Mouse (Mus musculus): ENCODE measurements at regions not wholly inside any gene's neighbourhood (a gene's known extent, or its start where the extent isn't known, plus 50 kb on each side); places are given as distances from the start of the nearest gene placed in this dataset.

- Histone ChIP-seq H3K9me3 (ENCODE audit: control insufficient read depth, low read length) (no peaks in the 10 kb centered on the region), H3K4me3 (ENCODE audit: low read depth, low read length) (no peak overlapping the region), H3K4me2 (ENCODE audit: low read depth, low read length) (no peak overlapping the region), H3K4me1 (ENCODE audit: control insufficient read depth, insufficient read depth, low read length) (no peaks in the 10 kb centered on the region), H3K36me3 (ENCODE audit: control insufficient read depth, insufficient read depth, low read length) (no peaks in the 10 kb centered on the region), H3K9ac (ENCODE audit: low read depth, low read length) (no peak overlapping the region), H3K27ac (replicated peaks; ENCODE audit: low read depth, low read length) (no peak overlapping the region), H3K27me3 (replicated peaks; ENCODE audit: control insufficient read depth, insufficient read depth, low read length) (no peaks in the 10 kb centered on the region)
- DNase-seq (ENCODE audit: low spot score) (no peak), ATAC-seq (ENCODE audit: low read depth) (no peak)
- WGBS: 64% methylated on average over 8 of the region's 8 CpGs
These were observed 95.6 kb upstream of the Opcml start for GRCm38 (mm10) chr9:27694805-27695593.

GRCm38 (mm10) chr9:27701559-27701958 lies 89.0 kb upstream of the Opcml start:
- no peak for ATAC-seq (ENCODE audit: low read depth)
- Histone ChIP-seq H3K9me3 (ENCODE audit: control insufficient read depth, low read length) (no peaks in the 10 kb centered on the region), H3K9ac (ENCODE audit: low read depth, low read length) (no peak overlapping the region), H3K4me2 (ENCODE audit: low read depth, low read length) (no peak overlapping the region), H3K27ac (replicated peaks; ENCODE audit: low read depth, low read length) (no peak overlapping the region), H3K36me3 (ENCODE audit: control insufficient read depth, insufficient read depth, low read length) (no peaks in the 10 kb centered on the region), H3K27me3 (replicated peaks; ENCODE audit: control insufficient read depth, insufficient read depth, low read length) (no peaks in the 10 kb centered on the region), H3K4me1 (ENCODE audit: control insufficient read depth, insufficient read depth, low read length) (no peaks in the 10 kb centered on the region), H3K4me3 (ENCODE audit: low read depth, low read length) (no peak overlapping the region)
- peak; percentile 7 for DNase-seq (ENCODE audit: low spot score)
- WGBS: 53% methylated on average over 9 of the region's 9 CpGs

- no peak overlapping the region for H3K4me3 ChIP-seq (ENCODE audit: low read depth, low read length)
- WGBS: 46% methylated on average over 3 of the region's 3 CpGs
- no peaks in the 10 kb centered on the region for H3K4me1 ChIP-seq (ENCODE audit: control insufficient read depth, insufficient read depth, low read length)
- no peak overlapping the region for H3K4me2 ChIP-seq (ENCODE audit: low read depth, low read length)
- no peak overlapping the region for H3K9ac ChIP-seq (ENCODE audit: low read depth, low read length)
- no peak for ATAC-seq (ENCODE audit: low read depth)
- H3K27me3 ChIP-seq (replicated peaks; ENCODE audit: control insufficient read depth, insufficient read depth, low read length): no peaks in the 10 kb centered on the region
- no peak overlapping the region for H3K27ac ChIP-seq (replicated peaks; ENCODE audit: low read depth, low read length)
- H3K9me3 ChIP-seq (ENCODE audit: control insufficient read depth, low read length): no peaks in the 10 kb centered on the region
- DNase-seq (ENCODE audit: low spot score): no peak
- no peaks in the 10 kb centered on the region for H3K36me3 ChIP-seq (ENCODE audit: control insufficient read depth, insufficient read depth, low read length)
These were observed 88.4 kb upstream of the Opcml start for GRCm38 (mm10) chr9:27702140-27702539.

- no peak for ATAC-seq (ENCODE audit: low read depth)
- H3K27me3 ChIP-seq (replicated peaks; ENCODE audit: control insufficient read depth, insufficient read depth, low read length): no peaks in the 10 kb centered on the region
- no peak overlapping the region for H3K4me3 ChIP-seq (ENCODE audit: low read depth, low read length)
These were observed 86.6 kb upstream of the Opcml start for GRCm38 (mm10) chr9:27704001-27704400.

GRCm38 (mm10) chr9:27723840-27724408 lies 66.7 kb upstream of the Opcml start:
- Histone ChIP-seq H3K36me3 (ENCODE audit: control insufficient read depth, insufficient read depth, low read length) (no peaks in the 10 kb centered on the region), H3K9me3 (ENCODE audit: control insufficient read depth, low read length) (no peaks in the 10 kb centered on the region), H3K27me3 (replicated peaks; ENCODE audit: control insufficient read depth, insufficient read depth, low read length) (no peaks in the 10 kb centered on the region), H3K27ac (replicated peaks; ENCODE audit: low read depth, low read length) (no peak overlapping the region), H3K9ac (ENCODE audit: low read depth, low read length) (no peak overlapping the region), H3K4me1 (ENCODE audit: control insufficient read depth, insufficient read depth, low read length) (peaks cover 4% of the 10 kb centered on the region), H3K4me3 (ENCODE audit: low read depth, low read length) (no peak overlapping the region), H3K4me2 (ENCODE audit: low read depth, low read length) (no peak overlapping the region)
- DNase-seq (ENCODE audit: low spot score) (no peak), ATAC-seq (ENCODE audit: low read depth) (no peak)
- 76% methylated on average over 2 of the region's 2 CpGs for WGBS

More at GRCm38 (mm10) chr9:27704001-27704400, 86.6 kb upstream of the Opcml start:
- H3K4me1 ChIP-seq (ENCODE audit: control insufficient read depth, insufficient read depth, low read length): no peaks in the 10 kb centered on the region
- DNase-seq (ENCODE audit: low spot score): no peak
- no peak overlapping the region for H3K4me2 ChIP-seq (ENCODE audit: low read depth, low read length)
- H3K36me3 ChIP-seq (ENCODE audit: control insufficient read depth, insufficient read depth, low read length): no peaks in the 10 kb centered on the region
- no peak overlapping the region for H3K27ac ChIP-seq (replicated peaks; ENCODE audit: low read depth, low read length)
- 75% methylated on average over 5 of the region's 5 CpGs for WGBS
- no peaks in the 10 kb centered on the region for H3K9me3 ChIP-seq (ENCODE audit: control insufficient read depth, low read length)
- no peak overlapping the region for H3K9ac ChIP-seq (ENCODE audit: low read depth, low read length)

GRCm38 (mm10) chr9:27724576-27724975 lies 66.0 kb upstream of the Opcml start:
- ATAC-seq (ENCODE audit: low read depth) (no peak), DNase-seq (ENCODE audit: low spot score) (no peak)
- Histone ChIP-seq H3K4me2 (ENCODE audit: low read depth, low read length) (no peak overlapping the region), H3K9ac (ENCODE audit: low read depth, low read length) (no peak overlapping the region), H3K4me1 (ENCODE audit: control insufficient read depth, insufficient read depth, low read length) (peaks cover 6% of the 10 kb centered on the region), H3K9me3 (ENCODE audit: control insufficient read depth, low read length) (no peaks in the 10 kb centered on the region), H3K27me3 (replicated peaks; ENCODE audit: control insufficient read depth, insufficient read depth, low read length) (no peaks in the 10 kb centered on the region), H3K4me3 (ENCODE audit: low read depth, low read length) (no peak overlapping the region), H3K27ac (replicated peaks; ENCODE audit: low read depth, low read length) (no peak overlapping the region), H3K36me3 (ENCODE audit: control insufficient read depth, insufficient read depth, low read length) (no peaks in the 10 kb centered on the region)
- WGBS: 66% methylated on average over 2 of the region's 2 CpGs

- peak; percentile 70 for ATAC-seq (ENCODE audit: low read depth)
- 7% methylated on average over 13 of the region's 13 CpGs for WGBS
These were observed 61.7 kb upstream of the Opcml start for GRCm38 (mm10) chr9:27728652-27729557.

GRCm38 (mm10) chr9:27729558-27729889 lies 61.1 kb upstream of the Opcml start:
- no peak overlapping the region for H3K27ac ChIP-seq (replicated peaks; ENCODE audit: low read depth, low read length)
- no peak for DNase-seq (ENCODE audit: low spot score)
- H3K4me1 ChIP-seq (ENCODE audit: control insufficient read depth, insufficient read depth, low read length): peaks cover 6% of the 10 kb centered on the region
- no peak overlapping the region for H3K4me2 ChIP-seq (ENCODE audit: low read depth, low read length)
- H3K9me3 ChIP-seq (ENCODE audit: control insufficient read depth, low read length): no peaks in the 10 kb centered on the region
- no peak overlapping the region for H3K9ac ChIP-seq (ENCODE audit: low read depth, low read length)
- WGBS: 64% methylated on average over 1 of the region's 1 CpGs
- H3K4me3 ChIP-seq (ENCODE audit: low read depth, low read length): no peak overlapping the region
- H3K27me3 ChIP-seq (replicated peaks; ENCODE audit: control insufficient read depth, insufficient read depth, low read length): no peaks in the 10 kb centered on the region
- ATAC-seq (ENCODE audit: low read depth): no peak
- H3K36me3 ChIP-seq (ENCODE audit: control insufficient read depth, insufficient read depth, low read length): no peaks in the 10 kb centered on the region

More at GRCm38 (mm10) chr9:27728652-27729557, 61.7 kb upstream of the Opcml start:
- Histone ChIP-seq H3K4me1 (ENCODE audit: control insufficient read depth, insufficient read depth, low read length) (peaks cover 6% of the 10 kb centered on the region), H3K4me2 (ENCODE audit: low read depth, low read length) (peak overlapping the region; percentile 35), H3K4me3 (ENCODE audit: low read depth, low read length) (no peak overlapping the region), H3K36me3 (ENCODE audit: control insufficient read depth, insufficient read depth, low read length) (no peaks in the 10 kb centered on the region), H3K9me3 (ENCODE audit: control insufficient read depth, low read length) (no peaks in the 10 kb centered on the region), H3K9ac (ENCODE audit: low read depth, low read length) (peak overlapping the region; percentile 49; the same call in 1 of the 2 replicates), H3K27ac (replicated peaks; ENCODE audit: low read depth, low read length) (no peak overlapping the region), H3K27me3 (replicated peaks; ENCODE audit: control insufficient read depth, insufficient read depth, low read length) (no peaks in the 10 kb centered on the region)
- peak; percentile 57 for DNase-seq (ENCODE audit: low spot score)

Measured in embryonic facial prominence, embryonic 14.5 days (tissue).